Comparison of ENCODE assay signal across 23 mouse cellular contexts in the genomic region with DNA sequence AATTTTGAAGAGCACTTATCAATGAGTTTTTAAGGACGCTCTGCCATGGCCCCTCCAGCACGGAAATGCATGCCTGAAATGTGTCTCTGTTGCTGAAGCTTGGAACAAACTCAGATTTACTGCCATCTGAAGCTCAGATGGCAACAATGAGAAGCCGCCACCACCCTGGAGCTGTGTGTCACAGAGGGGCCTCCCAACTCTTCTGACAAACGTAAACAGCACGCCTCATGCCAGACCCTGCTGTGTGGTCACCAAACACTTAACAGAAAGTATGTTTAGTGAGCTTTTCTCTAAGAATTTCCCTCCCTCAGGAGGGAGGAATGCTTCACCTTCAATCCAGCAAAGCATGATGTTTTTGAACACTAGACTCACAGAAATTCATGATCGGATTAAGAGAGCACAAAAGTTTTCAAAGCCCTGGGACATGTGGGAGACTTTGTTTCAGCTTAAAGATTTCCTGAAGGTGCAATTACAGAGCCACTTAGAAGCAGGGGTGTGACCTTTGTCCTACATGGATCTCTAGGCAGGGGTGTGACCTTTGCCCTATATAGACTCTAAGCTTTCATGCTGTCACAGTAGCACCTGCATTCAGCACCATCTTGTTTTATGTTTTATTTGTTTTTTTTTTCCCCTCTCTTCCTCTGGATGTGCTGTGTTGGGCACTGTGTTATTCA.
DNase-seq lines count a peak whose midpoint lies in the region; ATAC-seq and TF ChIP-seq lines count a peak whose summit lies in the region.
"Had no signal": no experiment of that assay in that cellular context is flagged by ENCODE, and none has a peak within 500 bp of the region (broad histone marks: within the 10 kb centered on the region; RNA-seq: fewer than 3 reads in every experiment).

No protein-coding gene starts in this region.

- no peaks in the 10 kb centered on the region for H3K4me1 ChIP-seq in kidney, postnatal 0 days (replicated peaks; ENCODE audit: insufficient read depth, low read length)
- no peaks in the 10 kb centered on the region for H3K4me1 ChIP-seq in intestine, postnatal 0 days (replicated peaks; ENCODE audit: control insufficient read depth, insufficient read depth, low read length)
- H3K4me1 ChIP-seq in heart, adult 2 months (ENCODE audit: control insufficient read depth, insufficient read depth, low read length), result no peaks in the 10 kb centered on the region
- H3K4me1 ChIP-seq: heart, embryonic 13.5 days; limb, embryonic 12.5 days; liver, embryonic 13.5 days had no signal

- H3K4me3 ChIP-seq in kidney, postnatal 0 days (replicated peaks; ENCODE audit: low read depth, low read length), result no peak overlapping the region
- no peak overlapping the region for H3K4me3 ChIP-seq in intestine, postnatal 0 days (ENCODE audit: low read depth, low read length)
- no peak overlapping the region for H3K4me3 ChIP-seq in heart, adult 2 months
- H3K4me3 ChIP-seq: embryonic facial prominence, embryonic 10.5 days; heart, embryonic 13.5 days; limb, embryonic 12.5 days; liver, embryonic 13.5 days; midbrain, embryonic 12.5 days had no signal

- DNase-seq in kidney, postnatal 0 days (ENCODE audit: low spot score), result peak; percentile 6
- no peak for DNase-seq in kidney, postnatal 4 days
- DNase-seq in ZHBTc4 (ENCODE audit: low read depth, low spot score), result peak; percentile 45
- peak; percentile 34 for DNase-seq in embryo, embryonic 10.5 days (ENCODE audit: low spot score)
- DNase-seq in left cerebral cortex, postnatal 25 days (ENCODE audit: low spot score in 2 of 2), result no peak
- no peak for DNase-seq in heart, adult 2 months
- DNase-seq in adrenal gland, adult 18-20 months (ENCODE audit: low spot score in 2 of 2), result no peak
- DNase-seq: adrenal gland, postnatal 36 days; cerebellum, adult 18-20 months; cerebellum, postnatal 25 days; gastrocnemius, postnatal 14 days; heart, postnatal 14 days; liver, embryonic 13.5 days; lung, adult 2 months; lung, postnatal 14 days; right cerebral cortex, postnatal 14 days; spleen, adult 18-20 months had no signal

- ATAC-seq in kidney, postnatal 0 days (replicated peaks; ENCODE audit: low FRiP score, low read depth), result no peak
- ATAC-seq in intestine, postnatal 0 days, result peak; percentile 96
- ATAC-seq: forebrain, embryonic 16.5 days had no signal

- no peak overlapping the region for H3K27ac ChIP-seq in kidney, postnatal 0 days
- peak overlapping the region; percentile 60 for H3K27ac ChIP-seq in intestine, postnatal 0 days (ENCODE audit: low read depth, low read length)
- no peak overlapping the region for H3K27ac ChIP-seq in heart, adult 2 months
- H3K27ac ChIP-seq: embryonic facial prominence, embryonic 10.5 days; heart, embryonic 13.5 days; limb, embryonic 12.5 days; liver, embryonic 13.5 days; midbrain, embryonic 12.5 days had no signal

- TF ChIP-seq CTCF in kidney, postnatal 0 days (IDR thresholded peaks at IDR 0.05; ENCODE audit: low read depth), result no peak
- TF ChIP-seq CTCF in intestine, postnatal 0 days (IDR thresholded peaks at IDR 0.05; ENCODE audit: low read depth), result no peak
- TF ChIP-seq CTCF in heart, adult 2 months (IDR thresholded peaks at IDR 0.05), result no peak

- TF ChIP-seq POLR2A in heart, adult 2 months (IDR thresholded peaks at IDR 0.05; ENCODE audit: insufficient read depth, low read depth, low read length), result no peak

- intact Hi-C loops in left cerebral cortex, postnatal 25 days (cut with DNase I), result no loop called here
- intact Hi-C loops in heart, adult 2 months (cut with DNase I), result no loop called here

- H3K79me2 ChIP-seq in heart, adult 2 months (replicated peaks; ENCODE audit: control insufficient read depth, insufficient read depth, low read length), result no peaks in the 10 kb centered on the region

- no peaks in the 10 kb centered on the region for H3K27me3 ChIP-seq in kidney, postnatal 0 days (ENCODE audit: insufficient read depth, low read length)
- no peaks in the 10 kb centered on the region for H3K27me3 ChIP-seq in intestine, postnatal 0 days (replicated peaks; ENCODE audit: control insufficient read depth, insufficient read depth, low read length)
- H3K27me3 ChIP-seq in heart, adult 2 months (ENCODE audit: control insufficient read depth, insufficient read depth, low read length), result no peaks in the 10 kb centered on the region
- H3K27me3 ChIP-seq: heart, embryonic 13.5 days; limb, embryonic 12.5 days; liver, embryonic 13.5 days; midbrain, embryonic 12.5 days had no signal

- H3K9me3 ChIP-seq in kidney, postnatal 0 days (replicated peaks; ENCODE audit: low read length), result no peaks in the 10 kb centered on the region
- no peaks in the 10 kb centered on the region for H3K9me3 ChIP-seq in intestine, postnatal 0 days (ENCODE audit: control insufficient read depth)
- H3K9me3 ChIP-seq: embryonic facial prominence, embryonic 10.5 days; heart, embryonic 13.5 days; limb, embryonic 12.5 days; midbrain, embryonic 12.5 days had no signal

- H3K36me3 ChIP-seq in kidney, postnatal 0 days (ENCODE audit: insufficient read depth, low read length), result no peaks in the 10 kb centered on the region
- no peaks in the 10 kb centered on the region for H3K36me3 ChIP-seq in intestine, postnatal 0 days (ENCODE audit: control insufficient read depth, insufficient read depth)
- no peaks in the 10 kb centered on the region for H3K36me3 ChIP-seq in heart, adult 2 months (ENCODE audit: control insufficient read depth, insufficient read depth, low read length)
- H3K36me3 ChIP-seq: embryonic facial prominence, embryonic 10.5 days; heart, embryonic 13.5 days; limb, embryonic 12.5 days; liver, embryonic 13.5 days; midbrain, embryonic 12.5 days had no signal

- no peak for TF ChIP-seq EP300 in heart, adult 2 months (IDR thresholded peaks at IDR 0.05; ENCODE audit: insufficient read depth, low read depth, low read length)

- H3K4me2 ChIP-seq in kidney, postnatal 0 days (ENCODE audit: low read length), result no peak overlapping the region
- H3K4me2 ChIP-seq in intestine, postnatal 0 days (replicated peaks; ENCODE audit: low read depth), result peak overlapping the region; percentile 13; the same call in 1 of the 2 replicates
- H3K4me2 ChIP-seq: heart, embryonic 13.5 days; limb, embryonic 12.5 days; liver, embryonic 13.5 days; midbrain, embryonic 12.5 days had no signal

- WGBS in kidney, postnatal 0 days, result 27% methylated on average over 6 of the region's 6 CpGs
- WGBS in intestine, postnatal 0 days, result 35% methylated on average over 6 of the region's 6 CpGs
- WGBS in heart, adult 2 months, result 63% methylated on average over 6 of the region's 6 CpGs

- H3K9ac ChIP-seq in kidney, postnatal 0 days (ENCODE audit: low read depth, low read length), result no peak overlapping the region
- H3K9ac ChIP-seq in intestine, postnatal 0 days (ENCODE audit: low read depth, low read length), result no peak overlapping the region
- no peak overlapping the region for H3K9ac ChIP-seq in heart, adult 2 months (ENCODE audit: low read depth, low read length)
- H3K9ac ChIP-seq: heart, embryonic 13.5 days; limb, embryonic 12.5 days; liver, embryonic 13.5 days; midbrain, embryonic 12.5 days had no signal

Comparison
In these comparisons a context has a peak if more than half of its experiments do, and no peak if none do; other contexts are left out.
1. DNase-seq: peak in kidney, postnatal 0 days (single experiment), ZHBTc4 (single experiment) and embryo, embryonic 10.5 days (single experiment); none in kidney, postnatal 4 days (0 of 2), left cerebral cortex, postnatal 25 days (0 of 2), heart, adult 2 months (0 of 2) and adrenal gland, adult 18-20 months (0 of 2).